Mouse (Mus musculus): ENCODE results near the gene Tctex1d4. TPM values are rescaled to one million over a fixed set of nuclear protein-coding genes. Genes with fewer than 3 reads are reported as not detected.

The Tctex1d4 gene
- polyA plus RNA-seq, 1 experiment from 2014 or later: 1.5 TPM

DNA sequence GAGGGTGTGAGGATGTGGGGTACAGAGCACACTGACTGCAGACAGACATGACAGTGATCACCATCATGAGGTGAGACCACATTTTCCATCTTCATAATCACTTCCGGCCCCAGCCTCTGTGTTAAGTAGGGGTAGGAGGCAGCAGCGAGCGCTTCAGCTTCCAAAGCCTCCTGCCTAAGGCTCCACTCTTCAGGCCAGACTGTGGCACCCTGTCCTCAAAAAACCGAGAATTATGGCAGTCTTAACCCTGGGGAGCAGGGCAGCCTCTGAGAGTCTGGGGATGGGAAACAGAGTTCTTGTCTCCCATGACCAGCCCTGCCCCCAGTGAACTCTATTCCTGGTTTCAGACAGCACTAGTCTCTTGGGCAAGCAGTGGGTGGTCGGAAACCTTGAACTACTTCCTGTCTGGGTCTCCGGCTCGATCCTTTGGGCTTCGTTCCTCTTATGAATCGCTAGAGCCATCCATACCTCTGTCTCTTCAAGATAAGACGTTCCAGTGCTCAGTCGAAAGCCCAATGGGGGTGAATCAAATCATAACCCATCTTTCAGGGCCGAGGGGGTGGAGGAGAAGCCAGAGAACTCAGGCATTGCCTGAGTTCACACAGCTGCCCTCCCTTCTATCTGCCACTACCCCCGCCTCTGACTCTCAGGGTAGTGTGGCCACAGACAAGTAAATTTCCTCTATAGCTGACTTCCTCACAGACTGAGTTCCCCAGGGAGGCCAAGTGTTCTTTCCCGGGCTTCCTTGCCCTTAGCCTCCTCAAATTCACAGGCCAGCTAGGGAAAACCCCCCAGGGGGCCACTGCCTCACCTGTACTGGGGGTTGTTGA, 1.9 kb upstream of the Tctex1d4 start:
- Histone ChIP-seq H3K9me3 (ENCODE audit: control insufficient read depth, low read length) (no peaks in the 10 kb centered on the region), H3K9ac (ENCODE audit: low read depth, low read length) (peak overlapping the region; percentile 65), H3K4me2 (ENCODE audit: low read length) (peak overlapping the region; percentile 12; the same call in 1 of the 2 replicates), H3K27me3 (replicated peaks; ENCODE audit: control insufficient read depth, insufficient read depth, low read length) (no peaks in the 10 kb centered on the region), H3K36me3 (ENCODE audit: control insufficient read depth, insufficient read depth, low read length) (peaks cover 15% of the 10 kb centered on the region), H3K4me3 (ENCODE audit: low read length) (no peak overlapping the region), H3K27ac (ENCODE audit: low read depth, low read length) (peak overlapping the region; percentile 79), H3K4me1 (ENCODE audit: control insufficient read depth, insufficient read depth, low read depth, low read length) (peaks cover 21% of the 10 kb centered on the region)
- WGBS: 76% methylated on average over 14 of the region's 14 CpGs
- ATAC-seq: no peak

DNA sequence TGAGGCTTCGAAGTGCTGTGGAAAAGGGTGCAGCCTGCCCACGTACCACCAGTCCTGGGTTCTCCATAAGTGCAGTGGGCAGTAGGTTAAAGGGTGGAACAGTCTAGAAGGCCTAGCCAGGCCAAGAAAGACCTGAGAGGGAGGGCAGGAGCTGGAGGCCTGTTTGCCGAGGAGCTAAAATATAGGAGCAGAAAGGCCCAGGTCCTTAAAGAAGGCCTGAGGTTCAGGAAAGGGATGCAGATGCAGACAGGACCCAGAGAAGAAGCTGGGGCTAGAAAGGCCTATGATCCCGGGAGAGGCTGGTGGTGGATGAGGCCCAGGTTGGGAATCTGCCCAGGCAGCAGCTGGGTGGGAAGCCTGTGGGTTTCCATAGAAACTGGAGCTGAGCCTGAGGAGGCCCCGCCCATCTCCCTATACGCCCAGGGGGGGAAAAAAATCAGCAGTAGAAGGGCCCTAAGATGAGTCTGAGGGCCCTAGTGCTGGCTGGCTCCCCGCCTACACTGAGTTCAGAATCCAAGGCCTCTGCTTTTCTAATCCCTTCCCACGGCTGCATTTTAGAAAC, 1.2 kb upstream of the Tctex1d4 start, which contains the start of gene Btbd19:
Gene Btbd19 (minus strand): TSS at position 378 of the 562 bp plus-strand sequence.
- H3K4me3 ChIP-seq (ENCODE audit: low read length): no peak within 1 kb of the TSS
- peak; percentile 18 for ATAC-seq
- no peaks in the 10 kb centered on the region for H3K27me3 ChIP-seq (replicated peaks; ENCODE audit: control insufficient read depth, insufficient read depth, low read length)
- no peaks in the 10 kb centered on the region for H3K9me3 ChIP-seq (ENCODE audit: control insufficient read depth, low read length)
- H3K9ac ChIP-seq (ENCODE audit: low read depth, low read length): peak within 1 kb of the TSS; percentile 65
- H3K36me3 ChIP-seq (ENCODE audit: control insufficient read depth, insufficient read depth, low read length): peaks cover 20% of the 10 kb centered on the region
- H3K4me2 ChIP-seq (ENCODE audit: low read length): peak within 1 kb of the TSS; percentile 12; the same call in 1 of the 2 replicates
- peak within 1 kb of the TSS; percentile 79 for H3K27ac ChIP-seq (ENCODE audit: low read depth, low read length)
- WGBS: 28% methylated on average over 8 of the region's 8 CpGs
- peaks cover 18% of the 10 kb centered on the region for H3K4me1 ChIP-seq (ENCODE audit: control insufficient read depth, insufficient read depth, low read depth, low read length)

DNA sequence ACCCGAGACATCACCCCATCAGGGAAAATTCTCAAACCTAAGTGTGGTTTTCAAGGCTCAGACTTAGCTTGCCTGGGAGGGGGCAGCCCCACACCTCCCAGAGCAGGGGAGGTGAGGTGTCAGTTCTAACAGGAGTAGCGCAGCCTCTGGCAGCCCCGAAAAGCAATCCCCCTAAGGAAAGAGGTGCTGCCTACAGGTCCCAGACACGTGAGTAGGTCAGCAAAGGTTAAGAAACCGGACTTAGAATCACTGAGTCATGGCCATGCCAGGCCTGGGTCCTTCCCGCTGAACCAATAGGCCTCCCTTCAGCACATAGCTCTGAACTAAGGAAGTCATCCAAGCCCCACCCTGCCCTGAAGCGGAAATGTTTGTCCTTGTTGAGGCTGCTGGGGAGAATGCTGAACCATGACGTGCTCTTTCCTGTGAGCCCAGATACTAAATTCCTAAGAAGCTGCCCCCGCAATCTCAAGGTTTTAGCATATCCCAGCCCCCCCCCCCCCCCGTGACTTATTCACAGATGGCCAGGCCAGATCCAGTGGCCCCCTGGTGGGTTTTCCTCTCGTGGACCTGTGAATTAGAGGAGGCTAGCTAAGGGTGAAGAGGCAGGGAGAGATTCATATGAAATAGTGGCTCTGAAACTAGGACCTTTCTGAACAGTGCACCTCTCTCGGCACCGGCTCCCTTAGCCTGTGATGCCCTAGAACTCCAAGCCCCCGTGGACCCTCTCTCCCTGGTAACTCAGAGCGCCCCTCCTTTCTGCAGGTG, 502 bp upstream of the Tctex1d4 start:
- peak; percentile 22; the same call in 1 of the 2 replicates for ATAC-seq
- peak overlapping the region; percentile 65 for H3K9ac ChIP-seq (ENCODE audit: low read depth, low read length)
- H3K36me3 ChIP-seq (ENCODE audit: control insufficient read depth, insufficient read depth, low read length): peaks cover 23% of the 10 kb centered on the region
- no peaks in the 10 kb centered on the region for H3K9me3 ChIP-seq (ENCODE audit: control insufficient read depth, low read length)
- 45% methylated on average over 15 of the region's 15 CpGs for WGBS
- H3K4me3 ChIP-seq (ENCODE audit: low read length): no peak overlapping the region
- H3K4me1 ChIP-seq (ENCODE audit: control insufficient read depth, insufficient read depth, low read depth, low read length): peaks cover 15% of the 10 kb centered on the region
- H3K27me3 ChIP-seq (replicated peaks; ENCODE audit: control insufficient read depth, insufficient read depth, low read length): no peaks in the 10 kb centered on the region
- no peak overlapping the region for H3K4me2 ChIP-seq (ENCODE audit: low read length)
- peak overlapping the region; percentile 79 for H3K27ac ChIP-seq (ENCODE audit: low read depth, low read length)

- Histone ChIP-seq H3K4me2 (ENCODE audit: low read length) (no peak overlapping the region), H3K9ac (ENCODE audit: low read depth, low read length) (no peak overlapping the region), H3K27ac (ENCODE audit: low read depth, low read length) (no peak overlapping the region), H3K9me3 (ENCODE audit: control insufficient read depth, low read length) (no peaks in the 10 kb centered on the region), H3K4me3 (ENCODE audit: low read length) (no peak overlapping the region), H3K4me1 (ENCODE audit: control insufficient read depth, insufficient read depth, low read depth, low read length) (peaks cover 25% of the 10 kb centered on the region), H3K27me3 (replicated peaks; ENCODE audit: control insufficient read depth, insufficient read depth, low read length) (no peaks in the 10 kb centered on the region), H3K36me3 (ENCODE audit: control insufficient read depth, insufficient read depth, low read length) (peaks cover 28% of the 10 kb centered on the region)
- ATAC-seq: no peak
- 92% methylated on average over 33 of the region's 33 CpGs for WGBS
Observed at GRCm38 (mm10) chr4:117127991-117128686, 1.5 kb downstream of the Tctex1d4 start.

- H3K4me1 ChIP-seq (ENCODE audit: control insufficient read depth, insufficient read depth, low read depth, low read length): peaks cover 18% of the 10 kb centered on the region
- no peaks in the 10 kb centered on the region for H3K9me3 ChIP-seq (ENCODE audit: control insufficient read depth, low read length)
- H3K27me3 ChIP-seq (replicated peaks; ENCODE audit: control insufficient read depth, insufficient read depth, low read length): no peaks in the 10 kb centered on the region
- H3K9ac ChIP-seq (ENCODE audit: low read depth, low read length): no peak overlapping the region
- H3K4me2 ChIP-seq (ENCODE audit: low read length): no peak overlapping the region
- 36% methylated on average over 6 of the region's 6 CpGs for WGBS
- H3K36me3 ChIP-seq (ENCODE audit: control insufficient read depth, insufficient read depth, low read length): peaks cover 28% of the 10 kb centered on the region
- H3K27ac ChIP-seq (ENCODE audit: low read depth, low read length): no peak overlapping the region
- H3K4me3 ChIP-seq (ENCODE audit: low read length): no peak overlapping the region
- no peak for ATAC-seq
Observed at GRCm38 (mm10) chr4:117130790-117131189, 4.2 kb downstream of the Tctex1d4 start.

DNA sequence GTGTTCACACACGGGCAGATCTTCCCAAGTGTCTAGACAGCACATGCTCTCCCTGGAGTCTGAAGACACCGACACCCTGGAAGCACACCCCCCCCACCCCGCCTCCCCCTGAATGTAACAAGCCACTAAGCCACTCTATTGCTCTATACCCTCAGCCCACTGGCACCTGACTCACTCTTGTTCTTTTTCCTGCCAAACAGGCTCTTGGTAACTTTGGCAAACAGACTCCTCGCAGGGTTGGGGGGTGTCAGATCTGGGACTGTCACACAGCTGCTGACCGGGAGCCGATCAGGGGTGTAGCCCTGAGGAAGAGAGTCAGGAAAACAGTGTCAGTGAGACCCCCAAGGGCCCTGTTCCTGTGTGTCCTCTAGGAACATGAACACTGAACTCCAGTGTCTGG, 4.6 kb downstream of the Tctex1d4 start:
- H3K36me3 ChIP-seq (ENCODE audit: control insufficient read depth, insufficient read depth, low read length): peaks cover 28% of the 10 kb centered on the region
- no peaks in the 10 kb centered on the region for H3K9me3 ChIP-seq (ENCODE audit: control insufficient read depth, low read length)
- H3K9ac ChIP-seq (ENCODE audit: low read depth, low read length): peak overlapping the region; percentile 92; the same call in 1 of the 2 replicates
- ATAC-seq: no peak
- H3K27ac ChIP-seq (ENCODE audit: low read depth, low read length): no peak overlapping the region
- H3K4me3 ChIP-seq (ENCODE audit: low read length): no peak overlapping the region
- peaks cover 16% of the 10 kb centered on the region for H3K4me1 ChIP-seq (ENCODE audit: control insufficient read depth, insufficient read depth, low read depth, low read length)
- no peak overlapping the region for H3K4me2 ChIP-seq (ENCODE audit: low read length)
- 38% methylated on average over 6 of the region's 6 CpGs for WGBS
- H3K27me3 ChIP-seq (replicated peaks; ENCODE audit: control insufficient read depth, insufficient read depth, low read length): no peaks in the 10 kb centered on the region

DNA sequence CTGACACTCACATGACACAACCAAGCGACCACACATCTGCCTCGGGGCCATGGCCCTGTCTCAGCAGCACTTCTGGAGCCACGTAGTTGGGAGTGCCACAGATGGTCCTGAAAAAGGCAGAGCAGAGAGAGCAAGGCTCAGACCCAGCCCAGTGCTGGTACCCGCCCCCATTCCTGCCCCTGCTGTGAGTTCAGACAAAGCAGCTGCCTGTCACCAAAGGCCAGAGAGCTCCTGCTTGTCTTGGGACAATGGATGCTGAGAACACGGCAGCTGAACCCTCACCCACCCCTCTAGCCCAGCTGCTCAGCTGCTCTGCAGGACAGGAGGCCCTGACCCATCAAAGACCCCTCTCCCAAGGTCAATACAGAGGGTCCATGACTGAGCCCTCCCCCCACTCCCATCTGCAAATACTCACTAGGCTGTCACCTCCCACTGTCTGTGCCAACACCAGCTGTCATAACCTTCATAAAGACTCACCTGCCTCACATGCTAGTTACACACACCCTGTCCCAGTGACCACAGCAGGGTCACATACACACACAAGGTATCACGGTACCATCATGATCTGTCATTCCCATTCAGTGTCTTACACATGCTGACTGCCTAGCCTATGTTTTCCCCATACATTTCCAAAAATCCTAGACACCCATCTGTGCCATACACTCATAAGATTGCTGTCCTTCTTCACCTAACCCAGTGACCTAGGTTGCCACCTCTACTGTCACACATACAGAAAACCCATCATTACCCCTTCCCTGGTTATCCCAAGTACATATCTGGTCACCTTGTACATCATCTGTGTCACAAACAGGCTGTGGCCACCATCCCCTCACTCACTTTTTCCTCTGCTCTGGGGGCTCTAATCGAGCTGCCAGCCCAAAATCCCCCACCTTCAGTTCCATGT, 5.5 kb downstream of the Tctex1d4 start:
- Histone ChIP-seq H3K4me2 (ENCODE audit: low read length) (peak overlapping the region; percentile 84), H3K27ac (ENCODE audit: low read depth, low read length) (no peak overlapping the region; the same call in 1 of the 2 replicates), H3K27me3 (replicated peaks; ENCODE audit: control insufficient read depth, insufficient read depth, low read length) (no peaks in the 10 kb centered on the region), H3K4me3 (ENCODE audit: low read length) (peak overlapping the region; percentile 80), H3K9ac (ENCODE audit: low read depth, low read length) (peak overlapping the region; percentile 92), H3K36me3 (ENCODE audit: control insufficient read depth, insufficient read depth, low read length) (peaks cover 27% of the 10 kb centered on the region), H3K9me3 (ENCODE audit: control insufficient read depth, low read length) (no peaks in the 10 kb centered on the region), H3K4me1 (ENCODE audit: control insufficient read depth, insufficient read depth, low read depth, low read length) (peaks cover 16% of the 10 kb centered on the region)
- ATAC-seq: peak; percentile 2; the same call in 1 of the 2 replicates
- WGBS: 8% methylated on average over 7 of the region's 7 CpGs

DNA sequence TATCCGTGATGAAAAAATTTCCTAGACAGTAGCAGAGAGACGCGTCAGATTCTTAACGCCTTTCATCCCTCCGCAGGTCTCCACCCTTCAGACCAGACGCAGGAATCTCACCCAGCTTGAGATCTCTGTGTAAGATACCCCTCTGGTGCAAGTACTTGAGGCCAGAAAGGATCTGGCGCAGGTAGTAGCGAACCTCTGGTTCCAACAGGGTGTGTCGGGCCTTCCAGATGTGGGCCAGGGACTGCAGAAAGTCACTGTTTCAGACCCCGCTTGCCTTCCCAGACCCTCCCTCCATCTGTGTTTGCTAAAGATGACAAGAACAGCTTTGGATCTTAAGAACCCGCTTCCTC, 6.2 kb downstream of the Tctex1d4 start:
- ATAC-seq: no peak
- H3K4me3 ChIP-seq (ENCODE audit: low read length): peak overlapping the region; percentile 80

More for the DNA sequence above, 6.2 kb downstream of the Tctex1d4 start:
- peaks cover 24% of the 10 kb centered on the region for H3K36me3 ChIP-seq (ENCODE audit: control insufficient read depth, insufficient read depth, low read length)
- H3K9me3 ChIP-seq (ENCODE audit: control insufficient read depth, low read length): no peaks in the 10 kb centered on the region
- H3K4me2 ChIP-seq (ENCODE audit: low read length): peak overlapping the region; percentile 84
- peaks cover 16% of the 10 kb centered on the region for H3K4me1 ChIP-seq (ENCODE audit: control insufficient read depth, insufficient read depth, low read depth, low read length)
- no peaks in the 10 kb centered on the region for H3K27me3 ChIP-seq (replicated peaks; ENCODE audit: control insufficient read depth, insufficient read depth, low read length)
- H3K9ac ChIP-seq (ENCODE audit: low read depth, low read length): peak overlapping the region; percentile 92
- whole genome bisulfite sequencing: 8% methylated on average over 11 of the region's 11 CpGs
- H3K27ac ChIP-seq (ENCODE audit: low read depth, low read length): peak overlapping the region; percentile 85; the same call in 1 of the 2 replicates
